ENCODE assay signal across 23 mouse cellular contexts in genomic region chr4:13196752-13197151, GRCm38 (mm10).
"Had no signal": no experiment of that assay in that cellular context is flagged by ENCODE, and none has a peak within 500 bp of the region (broad histone marks: within the 10 kb centered on the region; RNA-seq: fewer than 3 reads in every experiment).

No protein-coding gene starts in this region.

- H3K36me3 ChIP-seq: kidney, embryonic 15.5 days; limb, embryonic 12.5 days; limb, embryonic 15.5 days; midbrain, embryonic 12.5 days; midbrain, embryonic 15.5 days; neural tube, embryonic 12.5 days; neural tube, embryonic 15.5 days had no signal

- DNase-seq: kidney, postnatal 10 days; kidney, postnatal 36 days; left cerebral cortex, postnatal 4 days; liver, postnatal 0 days; lung, embryonic 14.5 days; right cerebral cortex, adult 18-20 months; right cerebral cortex, postnatal 14 days; right cerebral cortex, postnatal 4 days; thymus, adult 2 months; thymus, postnatal 14 days; thymus, postnatal 4 days had no signal

- ATAC-seq: liver, postnatal 0 days; lung, postnatal 0 days; midbrain, embryonic 15.5 days had no signal

- H3K4me3 ChIP-seq: kidney, embryonic 15.5 days; limb, embryonic 12.5 days; limb, embryonic 15.5 days; midbrain, embryonic 12.5 days; midbrain, embryonic 15.5 days; neural tube, embryonic 12.5 days; neural tube, embryonic 15.5 days had no signal

- H3K27ac ChIP-seq: kidney, embryonic 15.5 days; limb, embryonic 12.5 days; limb, embryonic 15.5 days; liver, embryonic 14.5 days; macrophage; midbrain, embryonic 12.5 days; midbrain, embryonic 15.5 days; neural tube, embryonic 12.5 days; neural tube, embryonic 15.5 days; stomach, postnatal 0 days had no signal

- H3K9me3 ChIP-seq: kidney, embryonic 15.5 days; limb, embryonic 12.5 days; limb, embryonic 15.5 days; midbrain, embryonic 12.5 days; midbrain, embryonic 15.5 days; neural tube, embryonic 12.5 days; neural tube, embryonic 15.5 days had no signal

- H3K4me1 ChIP-seq: kidney, embryonic 15.5 days; limb, embryonic 12.5 days; limb, embryonic 15.5 days; midbrain, embryonic 12.5 days; midbrain, embryonic 15.5 days; neural tube, embryonic 12.5 days; neural tube, embryonic 15.5 days had no signal

- H3K27me3 ChIP-seq: kidney, embryonic 15.5 days; limb, embryonic 12.5 days; limb, embryonic 15.5 days; midbrain, embryonic 12.5 days; midbrain, embryonic 15.5 days; neural tube, embryonic 12.5 days; neural tube, embryonic 15.5 days had no signal

- H3K4me2 ChIP-seq: kidney, embryonic 15.5 days; limb, embryonic 12.5 days; limb, embryonic 15.5 days; liver, embryonic 11.5 days; lung, embryonic 14.5 days; midbrain, embryonic 12.5 days; midbrain, embryonic 15.5 days; neural tube, embryonic 12.5 days; neural tube, embryonic 15.5 days had no signal

- H3K9ac ChIP-seq: kidney, embryonic 15.5 days; limb, embryonic 12.5 days; limb, embryonic 15.5 days; liver, embryonic 14.5 days; liver, postnatal 0 days; lung, embryonic 14.5 days; midbrain, embryonic 12.5 days; midbrain, embryonic 15.5 days; neural tube, embryonic 12.5 days; neural tube, embryonic 15.5 days had no signal
